Mouse (Mus musculus): ENCODE results near the gene Cxcr3. TPM values are rescaled to one million over a fixed set of nuclear protein-coding genes. Genes with fewer than 3 reads are reported as not detected.

Gene Cxcr3
- total RNA-seq, 4 experiments from 2014 or later: not detected

Other genes with a start within 250 kb of the Cxcr3 start
- 10 to 100 TPM in 1 of 4 experiments, 1 to 10 TPM in 3; 7.0 to 10.3 (median 8.4) TPM for gene Taf1, start 201.5 kb downstream of the Cxcr3 start, total RNA-seq (2022)
- gene Ogt, start 94.2 kb downstream of the Cxcr3 start, total RNA-seq (2022): 10 to 100 TPM; 58.9 to 75.0 (median 72.6) TPM
- gene Gm4779, start 60.2 kb upstream of the Cxcr3 start, total RNA-seq (2022): not detected
- not detected for gene 8030474K03Rik, start 60.4 kb upstream of the Cxcr3 start, total RNA-seq (2022)
- gene Nhsl2, start 115.1 kb upstream of the Cxcr3 start, total RNA-seq (2022): 1 to 10 TPM; 1.3 to 2.0 (median 1.5) TPM